Mouse (Mus musculus): ENCODE measurements around the gene Fen1. TPM values are rescaled to one million over a fixed set of nuclear protein-coding genes. Genes with fewer than 3 reads are reported as not detected.
"Not testable (repeated sequence)": the region's sequence is repeated elsewhere in the genome, so short reads cannot be mapped to it uniquely, and the experiment has no call there.

Gene Fen1
- polyA plus RNA-seq, 1 experiment, result 6.6 TPM

DNA sequence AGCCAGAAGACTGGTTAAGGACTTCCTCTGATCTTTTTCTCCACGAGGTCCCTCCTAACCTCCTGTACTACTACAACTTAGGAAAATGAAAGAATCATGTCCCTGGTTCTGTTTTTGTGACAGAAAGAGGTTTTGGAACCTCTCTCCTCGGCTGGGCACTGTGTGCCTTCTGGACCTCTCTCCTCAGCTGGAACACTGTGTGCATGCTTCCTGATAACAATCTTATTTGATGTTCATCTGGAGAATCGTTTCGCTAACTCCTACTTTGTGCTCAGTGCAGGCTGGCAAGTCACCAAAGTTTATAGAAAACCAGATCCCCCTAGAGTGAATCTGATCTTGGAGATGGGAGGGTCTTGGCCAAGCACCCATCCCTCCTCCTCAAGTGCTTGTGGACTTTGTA, 36.9 kb downstream of the Fen1 start:
- Histone ChIP-seq H3K4me3 (replicated peaks; ENCODE audit: extremely low read depth, low read depth, low read length) (no peak overlapping the region), H3K4me1 (ENCODE audit: control insufficient read depth, insufficient read depth, low read length) (no peaks in the 10 kb centered on the region)
- TF ChIP-seq POLR2A (IDR thresholded peaks at IDR 0.05; ENCODE audit: borderline replicate concordance, extremely low read depth, low read depth, low read length) (no peak), CTCF (IDR thresholded peaks at IDR 0.05; ENCODE audit: insufficient read depth, low read length) (no peak)
- no peak for DNase-seq
- WGBS, result 47% methylated on average over 4 of the region's 4 CpGs

DNA sequence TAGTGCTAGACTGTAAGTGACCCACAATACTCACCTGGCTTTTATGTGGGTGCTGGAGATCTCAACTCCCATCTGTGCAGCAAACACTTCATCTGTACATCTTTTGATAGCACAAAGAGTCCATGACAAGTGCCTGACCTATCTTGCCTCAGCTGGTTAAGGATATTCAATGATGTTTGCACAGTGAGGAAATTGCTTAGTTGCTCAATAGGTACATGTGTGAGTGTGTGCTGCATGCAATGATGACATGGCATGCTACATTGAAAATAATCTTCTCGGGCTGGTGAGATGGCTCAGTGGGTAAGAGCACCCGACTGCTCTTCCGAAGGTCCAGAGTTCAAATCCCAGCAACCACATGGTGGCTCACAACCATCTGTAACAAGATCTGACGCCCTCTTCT, 38.0 kb downstream of the Fen1 start:
- DNase-seq; H3K4me1 ChIP-seq (ENCODE audit: control insufficient read depth, insufficient read depth, low read length); H3K4me3 ChIP-seq (replicated peaks; ENCODE audit: extremely low read depth, low read depth, low read length): not testable (repeated sequence)
- 63% methylated on average over 4 of the region's 4 CpGs for WGBS

DNA sequence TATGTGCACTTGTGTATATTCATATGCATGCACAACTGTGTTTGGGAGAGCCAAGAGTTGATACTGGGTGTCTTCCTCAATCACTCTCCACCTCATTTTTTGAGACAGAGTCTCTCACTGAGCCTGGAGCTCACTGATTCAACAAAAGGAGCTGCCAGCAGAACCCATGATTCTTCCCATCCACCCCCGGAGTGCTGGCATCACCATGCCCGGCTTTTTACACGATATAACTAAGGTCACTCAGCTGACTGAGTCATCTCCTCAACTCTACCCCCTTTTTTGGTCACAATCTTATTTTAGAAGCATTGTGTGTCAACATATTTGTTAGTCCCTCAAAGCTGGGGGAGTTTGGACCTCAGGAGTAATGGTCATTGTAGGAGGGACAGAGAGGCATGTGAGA, 40.1 kb downstream of the Fen1 start:
- WGBS, result 74% methylated on average over 3 of the region's 3 CpGs
- TF ChIP-seq POLR2A (IDR thresholded peaks at IDR 0.05; ENCODE audit: borderline replicate concordance, extremely low read depth, low read depth, low read length), result no peak
- TF ChIP-seq CTCF (IDR thresholded peaks at IDR 0.05; ENCODE audit: insufficient read depth, low read length), result no peak
- DNase-seq, result no peak
- Histone ChIP-seq H3K4me3 (replicated peaks; ENCODE audit: extremely low read depth, low read depth, low read length) (no peak overlapping the region), H3K4me1 (ENCODE audit: control insufficient read depth, insufficient read depth, low read length) (peaks cover 5% of the 10 kb centered on the region)

DNA sequence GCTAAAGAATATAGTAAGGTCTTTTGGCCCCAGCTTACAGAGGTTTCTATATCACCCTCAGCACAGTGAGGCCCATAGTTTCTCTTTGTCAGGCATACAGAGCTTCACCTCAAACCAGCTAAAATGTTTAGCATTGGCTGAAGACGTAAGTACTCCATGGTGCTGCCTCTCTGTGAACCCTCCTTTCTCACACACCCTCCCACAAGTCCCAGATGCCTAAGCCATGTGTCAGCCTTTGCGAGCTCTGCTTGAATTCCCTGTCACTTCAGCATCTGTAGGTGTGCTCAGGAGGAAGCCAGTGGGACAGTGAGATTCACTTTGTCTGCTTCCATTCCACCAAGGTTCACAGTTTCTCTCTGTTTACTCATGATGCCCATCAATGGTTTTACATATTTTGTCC, 46.2 kb downstream of the Fen1 start:
- Histone ChIP-seq H3K4me3 (replicated peaks; ENCODE audit: extremely low read depth, low read depth, low read length) (no peak overlapping the region), H3K4me1 (ENCODE audit: control insufficient read depth, insufficient read depth, low read length) (peaks cover 5% of the 10 kb centered on the region)
- WGBS, result 64% methylated on average over 2 of the region's 2 CpGs
- TF ChIP-seq CTCF (IDR thresholded peaks at IDR 0.05; ENCODE audit: insufficient read depth, low read length) (no peak), POLR2A (IDR thresholded peaks at IDR 0.05; ENCODE audit: borderline replicate concordance, extremely low read depth, low read depth, low read length) (no peak)
- no peak for DNase-seq

DNA sequence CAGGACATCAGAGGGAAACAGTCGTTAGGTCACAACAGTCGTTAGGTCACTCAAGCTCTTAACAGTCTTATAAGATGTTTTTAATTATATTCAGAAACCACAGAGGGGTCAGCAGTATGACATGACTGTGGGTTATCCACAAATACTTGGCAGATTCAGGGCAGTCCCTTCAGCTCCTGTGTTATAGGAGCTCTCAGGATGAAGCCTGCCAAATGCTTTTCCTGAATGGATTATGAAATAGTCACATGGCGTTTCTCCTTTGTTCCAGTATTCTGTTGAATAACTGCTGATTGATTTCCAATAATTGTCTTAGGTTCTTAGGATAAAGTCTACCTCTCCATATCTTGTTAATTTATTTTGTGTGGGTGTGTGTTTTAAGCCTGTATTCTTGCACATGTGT, 54.8 kb downstream of the Fen1 start:
- 51% methylated on average over 3 of the region's 3 CpGs for WGBS
- Histone ChIP-seq H3K4me3 (replicated peaks; ENCODE audit: extremely low read depth, low read depth, low read length) (no peak overlapping the region), H3K4me1 (ENCODE audit: control insufficient read depth, insufficient read depth, low read length) (no peaks in the 10 kb centered on the region)
- TF ChIP-seq CTCF (IDR thresholded peaks at IDR 0.05; ENCODE audit: insufficient read depth, low read length), result no peak
- TF ChIP-seq POLR2A (IDR thresholded peaks at IDR 0.05; ENCODE audit: borderline replicate concordance, extremely low read depth, low read depth, low read length), result no peak
- no peak for DNase-seq

Other genes with a start within 250 kb of the Fen1 start
- gene Fth1, start 223.6 kb downstream of the Fen1 start, polyA plus RNA-seq (2012; rRNA removed), result 4,642 and 7,955 TPM in 2 replicates
- 2.3 and 3.1 TPM in 2 replicates for gene Best1, start 202.5 kb downstream of the Fen1 start, polyA plus RNA-seq (2012; rRNA removed)
- gene Rab3il1, start 202.5 kb downstream of the Fen1 start, polyA plus RNA-seq (2012; rRNA removed), result 10.5 and 13.8 TPM in 2 replicates
- gene Fads3, start 162.6 kb downstream of the Fen1 start, polyA plus RNA-seq (2012; rRNA removed), result 283 and 341 TPM in 2 replicates
- 62.3 and 87.2 TPM in 2 replicates for gene Fads2, start 102.4 kb downstream of the Fen1 start, polyA plus RNA-seq (2012; rRNA removed)
- 80.2 and 117 TPM in 2 replicates for gene Fads1, start 21.3 kb downstream of the Fen1 start, polyA plus RNA-seq (2012; rRNA removed)
- gene Tmem258, start 155 bp downstream of the Fen1 start, polyA plus RNA-seq (2012; rRNA removed), result 70.0 and 74.4 TPM in 2 replicates
- gene Myrf, start 36.6 kb upstream of the Fen1 start, polyA plus RNA-seq (2012; rRNA removed), result 54.8 and 62.8 TPM in 2 replicates
- 15.3 TPM in 2 replicates for gene Dagla, start 100.7 kb upstream of the Fen1 start, polyA plus RNA-seq (2012; rRNA removed)
- 10.9 and 11.7 TPM in 2 replicates for gene Syt7, start 184.9 kb upstream of the Fen1 start, polyA plus RNA-seq (2012; rRNA removed)

Measured in lung, adult 2 months (tissue).